Mouse (Mus musculus) forebrain, embryonic 10.5 days (tissue): ENCODE results near the gene Mpv17l2. TPM values are rescaled to one million over a fixed set of nuclear protein-coding genes. Genes with fewer than 3 reads are reported as not detected.

Source experiments
- DNase-seq: peaks from one replicate; pipeline ENCODE4 v3.0.0-alpha.2; 2017; ENCODE audit warnings: low spot score; ENCODE audit errors: extremely low spot score
- H3K27ac ChIP-seq: fragments of 300-500 bp; sonication (generic); 2 replicates; pipeline ENCODE4 v1.5.1; 2016; ENCODE audit warnings: mild to moderate bottlenecking
- H3K27me3 ChIP-seq: fragments of 300-500 bp; sonication (generic); 2 replicates; pipeline ENCODE4 v1.6.1; 2016; ENCODE audit warnings: mild to moderate bottlenecking; ENCODE audit not compliant: poor library complexity, severe bottlenecking
- H3K36me3 ChIP-seq: fragments of 300-500 bp; sonication (generic); replicated peaks from 2 replicates; pipeline ENCODE4 v1.6.1; 2016; ENCODE audit warnings: mild to moderate bottlenecking, moderate library complexity
- H3K4me1 ChIP-seq: fragments of 300-500 bp; sonication (generic); 2 replicates; pipeline ENCODE4 v1.6.1; 2016
- H3K4me3 ChIP-seq: fragments of 300-500 bp; sonication (generic); 2 replicates; pipeline ENCODE4 v1.5.1; 2016; ENCODE audit warnings: mild to moderate bottlenecking, moderate library complexity
- H3K9me3 ChIP-seq: fragments of 300-500 bp; sonication (generic); 2 replicates; pipeline ENCODE4 v1.6.1; 2016; ENCODE audit warnings: mild to moderate bottlenecking, moderate library complexity
- WGBS: fragments of 180-500 bp; shearing (Covaris S2); methylation state at CpG from one replicate; pipeline ENCODE4 v1.1.7; 2016; 5-methylcytosine and 5-hydroxymethylcytosine counted together
- polyA plus RNA-seq: library from polyadenylated mRNA; unstranded; fragments of >200 nt; fragmentation: Nextera tagmentation; extraction: Ambion mirVana; gene quantifications from 2 replicates; pipeline ENCODE4 v1.2.1, GENCODE M21; 2016

Mpv17l2 gene
- polyA plus RNA-seq, 1 experiment from 2014 or later = 30.8 TPM

GRCm38 (mm10) chr8:70769858-70770257, 9.1 kb upstream of the Mpv17l2 start:
- Histone ChIP-seq H3K4me3 (peak overlapping the region; percentile 11; the same call in 1 of the 2 replicates), H3K4me1 (peaks cover 65% of the 10 kb centered on the region), H3K9me3 (no peaks in the 10 kb centered on the region), H3K27ac (peak overlapping the region; percentile 37), H3K27me3 (peaks cover 30% of the 10 kb centered on the region), H3K36me3 (peaks cover 73% of the 10 kb centered on the region)
- 74% methylated on average over 12 of the region's 12 CpGs for WGBS
- DNase-seq = no peak

- WGBS = 7% methylated on average over 26 of the region's 26 CpGs
- Histone ChIP-seq H3K4me3 (peak overlapping the region; percentile 11; the same call in 1 of the 2 replicates), H3K36me3 (peaks cover 69% of the 10 kb centered on the region)
Measured at GRCm38 (mm10) chr8:70769359-70769758, 8.6 kb upstream of the Mpv17l2 start.

GRCm38 (mm10) chr8:70768956-70769355, 8.2 kb upstream of the Mpv17l2 start:
- no peak overlapping the region for H3K27ac ChIP-seq
- no peaks in the 10 kb centered on the region for H3K9me3 ChIP-seq
- DNase-seq = no peak
- WGBS = 86% methylated on average over 16 of the region's 16 CpGs
- peaks cover 33% of the 10 kb centered on the region for H3K27me3 ChIP-seq
- H3K4me1 ChIP-seq = peaks cover 61% of the 10 kb centered on the region
- peak overlapping the region; percentile 11; the same call in 1 of the 2 replicates for H3K4me3 ChIP-seq
- peaks cover 69% of the 10 kb centered on the region for H3K36me3 ChIP-seq

More at GRCm38 (mm10) chr8:70769359-70769758, 8.6 kb upstream of the Mpv17l2 start:
- Histone ChIP-seq H3K9me3 (no peaks in the 10 kb centered on the region), H3K27me3 (peaks cover 33% of the 10 kb centered on the region), H3K27ac (peak overlapping the region; percentile 37), H3K4me1 (peaks cover 65% of the 10 kb centered on the region)
- DNase-seq = peak; percentile 94

GRCm38 (mm10) chr8:70768231-70768776, 7.6 kb upstream of the Mpv17l2 start:
- H3K27me3 ChIP-seq = peaks cover 33% of the 10 kb centered on the region
- 95% methylated on average over 32 of the region's 32 CpGs for WGBS
- no peak overlapping the region for H3K4me3 ChIP-seq
- H3K27ac ChIP-seq = no peak overlapping the region
- H3K4me1 ChIP-seq = peaks cover 58% of the 10 kb centered on the region
- no peak for DNase-seq
- peaks cover 63% of the 10 kb centered on the region for H3K36me3 ChIP-seq
- no peaks in the 10 kb centered on the region for H3K9me3 ChIP-seq

- H3K27me3 ChIP-seq = peaks cover 33% of the 10 kb centered on the region
- H3K4me1 ChIP-seq = peaks cover 54% of the 10 kb centered on the region
- WGBS = 82% methylated on average over 6 of the region's 6 CpGs
- no peak overlapping the region for H3K4me3 ChIP-seq
- peaks cover 55% of the 10 kb centered on the region for H3K36me3 ChIP-seq
- no peak for DNase-seq
- no peaks in the 10 kb centered on the region for H3K9me3 ChIP-seq
- no peak overlapping the region for H3K27ac ChIP-seq
Measured at GRCm38 (mm10) chr8:70767503-70767902, 6.8 kb upstream of the Mpv17l2 start.

- DNase-seq = peak; percentile 65
- Histone ChIP-seq H3K9me3 (no peaks in the 10 kb centered on the region), H3K36me3 (peaks cover 48% of the 10 kb centered on the region), H3K4me1 (peaks cover 55% of the 10 kb centered on the region), H3K27ac (peak overlapping the region; percentile 65), H3K4me3 (peak overlapping the region; percentile 52), H3K27me3 (peaks cover 33% of the 10 kb centered on the region)
- 6% methylated on average over 21 of the region's 21 CpGs for WGBS
Measured at GRCm38 (mm10) chr8:70766571-70767440, 6.1 kb upstream of the Mpv17l2 start.

GRCm38 (mm10) chr8:70765838-70766570, 5.3 kb upstream of the Mpv17l2 start:
- WGBS = 2% methylated on average over 34 of the region's 34 CpGs

GRCm38 (mm10) chr8:70765329-70765728, 4.6 kb upstream of the Mpv17l2 start:
- WGBS = 83% methylated on average over 9 of the region's 9 CpGs
- Histone ChIP-seq H3K27ac (0 out of 2 replicates have a peak overlapping the region, but pooled peaks have one; percentile 22), H3K36me3 (peaks cover 33% of the 10 kb centered on the region), H3K4me3 (peak overlapping the region; percentile 52), H3K9me3 (no peaks in the 10 kb centered on the region), H3K27me3 (peaks cover 27% of the 10 kb centered on the region), H3K4me1 (peaks cover 67% of the 10 kb centered on the region)
- no peak for DNase-seq

More at GRCm38 (mm10) chr8:70765838-70766570, 5.3 kb upstream of the Mpv17l2 start:
- Histone ChIP-seq H3K9me3 (no peaks in the 10 kb centered on the region), H3K36me3 (peaks cover 40% of the 10 kb centered on the region), H3K4me3 (peak overlapping the region; percentile 52), H3K4me1 (peaks cover 61% of the 10 kb centered on the region), H3K27me3 (peaks cover 33% of the 10 kb centered on the region), H3K27ac (peak overlapping the region; percentile 65)
- DNase-seq = peak; percentile 44

GRCm38 (mm10) chr8:70764676-70765075, 3.9 kb upstream of the Mpv17l2 start:
- no peak overlapping the region; the same call in 1 of the 2 replicates for H3K4me3 ChIP-seq
- WGBS = 94% methylated on average over 13 of the region's 13 CpGs
- H3K4me1 ChIP-seq = peaks cover 70% of the 10 kb centered on the region
- DNase-seq = no peak
- peaks cover 20% of the 10 kb centered on the region for H3K27me3 ChIP-seq
- no peaks in the 10 kb centered on the region for H3K9me3 ChIP-seq
- H3K27ac ChIP-seq = no peak overlapping the region
- H3K36me3 ChIP-seq = peaks cover 27% of the 10 kb centered on the region

- 86% methylated on average over 8 of the region's 8 CpGs for WGBS
- Histone ChIP-seq H3K4me3 (no peak overlapping the region), H3K9me3 (no peaks in the 10 kb centered on the region), H3K4me1 (peaks cover 70% of the 10 kb centered on the region), H3K27me3 (peaks cover 22% of the 10 kb centered on the region), H3K27ac (no peak overlapping the region), H3K36me3 (peaks cover 20% of the 10 kb centered on the region)
- no peak for DNase-seq
Measured at GRCm38 (mm10) chr8:70764026-70764425, 3.3 kb upstream of the Mpv17l2 start.

- 5% methylated on average over 3 of the region's 3 CpGs for WGBS
- Histone ChIP-seq H3K4me1 (peaks cover 69% of the 10 kb centered on the region), H3K27me3 (peaks cover 19% of the 10 kb centered on the region), H3K9me3 (no peaks in the 10 kb centered on the region), H3K27ac (no peak overlapping the region), H3K4me3 (no peak overlapping the region), H3K36me3 (peaks cover 16% of the 10 kb centered on the region)
- peak; percentile 66 for DNase-seq
Measured at GRCm38 (mm10) chr8:70763354-70763753, 2.6 kb upstream of the Mpv17l2 start.

- 80% methylated on average over 1 of the region's 1 CpGs for WGBS
Measured at GRCm38 (mm10) chr8:70762118-70762517, 1.4 kb upstream of the Mpv17l2 start.

More at GRCm38 (mm10) chr8:70762118-70762517, 1.4 kb upstream of the Mpv17l2 start:
- Histone ChIP-seq H3K36me3 (peaks cover 20% of the 10 kb centered on the region), H3K27ac (no peak overlapping the region), H3K4me1 (peaks cover 66% of the 10 kb centered on the region), H3K27me3 (peaks cover 13% of the 10 kb centered on the region; the same call in 1 of the 2 replicates), H3K9me3 (no peaks in the 10 kb centered on the region), H3K4me3 (no peak overlapping the region)
- DNase-seq = no peak
